Mouse (Mus musculus) hindbrain, postnatal 0 days (tissue): ENCODE results near the gene Emg1. TPM values are rescaled to one million over a fixed set of nuclear protein-coding genes. Genes with fewer than 3 reads are reported as not detected.
A peak's percentile ranks its signal among the peaks of the same experiment; 100 is the strongest.
"Not testable (repeated sequence)": the region's sequence is repeated elsewhere in the genome, so short reads cannot be mapped to it uniquely, and the experiment has no call there.

Experiments used
- ATAC-seq: fragments of 200-750 bp; cut with Nextera tagmentation; 2 replicates; pipeline ENCODE4 v1.8.0; 2017; ENCODE audit warnings: mild to moderate bottlenecking, moderate TSS enrichment, moderate library complexity
- DNase-seq: peaks from one replicate; pipeline ENCODE4 v3.0.0-alpha.2; 2015; ENCODE audit warnings: low spot score
- H3K27ac ChIP-seq: fragments of 300-500 bp; sonication (generic); 2 replicates; pipeline ENCODE4 v1.5.1; 2014; ENCODE audit warnings: mild to moderate bottlenecking
- H3K27me3 ChIP-seq: fragments of 300-500 bp; sonication (generic); 2 replicates; pipeline ENCODE4 v1.6.1; 2014; ENCODE audit warnings: low read length, mixed read lengths; ENCODE audit not compliant: insufficient read depth
- H3K36me3 ChIP-seq: fragments of 300-500 bp; sonication (generic); 2 replicates; pipeline ENCODE4 v1.6.1; 2014; ENCODE audit warnings: low read length, mixed read lengths; ENCODE audit not compliant: insufficient read depth
- H3K4me1 ChIP-seq: fragments of 300-500 bp; sonication (generic); 2 replicates; pipeline ENCODE4 v1.6.1; 2014; ENCODE audit warnings: antibody characterized with exemption, low read length, mixed read lengths; ENCODE audit not compliant: insufficient read depth
- H3K4me2 ChIP-seq: fragments of 300-500 bp; sonication (generic); 2 replicates; pipeline ENCODE4 v1.6.1; 2014; ENCODE audit warnings: low read depth, mild to moderate bottlenecking, low read length, moderate library complexity, mixed read lengths
- H3K4me3 ChIP-seq: fragments of 300-500 bp; sonication (generic); 2 replicates; pipeline ENCODE4 v1.5.1; 2014; ENCODE audit warnings: low read length
- H3K9ac ChIP-seq: fragments of 300-500 bp; sonication (generic); replicated peaks from 2 replicates; pipeline ENCODE4 v1.6.1; 2014; ENCODE audit warnings: mild to moderate bottlenecking, low read length, moderate library complexity, mixed read lengths
- H3K9me3 ChIP-seq: fragments of 300-500 bp; sonication (generic); 2 replicates; pipeline ENCODE4 v1.6.1; 2016; ENCODE audit warnings: low read length, mixed read lengths
- CTCF ChIP-seq: IDR thresholded peaks from 2 replicates; pipeline ENCODE4 v1.5.1; 2016; ENCODE audit warnings: antibody characterized with exemption, control low read depth, low read depth
- WGBS: fragments of 180-500 bp; shearing (Covaris S2); extraction: QIAGEN DNeasy Blood & Tissue Kit; methylation state at CpG from one replicate; pipeline ENCODE4 v1.1.7; 2014; 5-methylcytosine and 5-hydroxymethylcytosine counted together
- polyA plus RNA-seq: library from polyadenylated mRNA; unstranded; fragments of >200 nt; fragmentation: Nextera tagmentation; extraction: Ambion mirVana; gene quantifications from 2 replicates; pipeline ENCODE4 v1.2.1, GENCODE M21; 2015
- total RNA-seq: library from RNA; depleted of rRNA; stranded (reverse); fragments of >200 nt; gene quantifications from 2 replicates; pipeline ENCODE4 v1.2.3, GENCODE M21; 2014

The Emg1 gene
- total and polyA plus RNA-seq, 2 experiments from 2014 or later: 100 to 102 TPM

- no peak for TF ChIP-seq CTCF
- Histone ChIP-seq H3K36me3 (no peaks in the 10 kb centered on the region), H3K27ac (no peak overlapping the region), H3K4me2 (no peak overlapping the region), H3K4me3 (no peak overlapping the region), H3K27me3 (no peaks in the 10 kb centered on the region), H3K9me3 (no peaks in the 10 kb centered on the region), H3K4me1 (no peaks in the 10 kb centered on the region), H3K9ac (no peak overlapping the region)
- WGBS: 99% methylated on average over 3 of the region's 3 CpGs
- DNase-seq (no peak), ATAC-seq (no peak)
Observed at GRCm38 (mm10) chr6:124689011-124689410, 23.0 kb downstream of the Emg1 start.

GRCm38 (mm10) chr6:124688151-124688758 lies 23.7 kb downstream of the Emg1 start:
- Histone ChIP-seq H3K36me3 (no peaks in the 10 kb centered on the region), H3K4me3 (no peak overlapping the region), H3K9me3 (no peaks in the 10 kb centered on the region), H3K4me1 (no peaks in the 10 kb centered on the region), H3K27me3 (no peaks in the 10 kb centered on the region), H3K27ac (no peak overlapping the region), H3K4me2 (no peak overlapping the region), H3K9ac (no peak overlapping the region)
- TF ChIP-seq CTCF: no peak
- ATAC-seq (no peak), DNase-seq (no peak)
- WGBS: 86% methylated on average over 8 of the region's 8 CpGs

GRCm38 (mm10) chr6:124686644-124687043 lies 25.3 kb downstream of the Emg1 start:
- 69% methylated on average over 1 of the region's 1 CpGs for WGBS
- H3K27me3 ChIP-seq, H3K36me3 ChIP-seq, H3K27ac ChIP-seq, H3K9me3 ChIP-seq, H3K4me1 ChIP-seq, ATAC-seq, H3K4me3 ChIP-seq, H3K9ac ChIP-seq, H3K4me2 ChIP-seq, DNase-seq: not testable (repeated sequence)
- peak; percentile 22; the same call in 1 of the 2 replicates for TF ChIP-seq CTCF

GRCm38 (mm10) chr6:124685606-124686386 lies 26.2 kb downstream of the Emg1 start:
- no peak for TF ChIP-seq CTCF

GRCm38 (mm10) chr6:124683591-124684417 lies 28.2 kb downstream of the Emg1 start:
- ATAC-seq: no peak
- TF ChIP-seq CTCF: no peak
- Histone ChIP-seq H3K9me3 (no peaks in the 10 kb centered on the region), H3K27ac (no peak overlapping the region), H3K4me3 (no peak overlapping the region), H3K4me1 (no peaks in the 10 kb centered on the region), H3K4me2 (no peak overlapping the region), H3K27me3 (no peaks in the 10 kb centered on the region), H3K9ac (no peak overlapping the region), H3K36me3 (no peaks in the 10 kb centered on the region)
- 88% methylated on average over 14 of the region's 14 CpGs for WGBS
- no peak for DNase-seq

More at GRCm38 (mm10) chr6:124685606-124686386, 26.2 kb downstream of the Emg1 start:
- H3K9ac ChIP-seq: no peak overlapping the region
- ATAC-seq (no peak), DNase-seq (no peak)
- no peaks in the 10 kb centered on the region for H3K27me3 ChIP-seq
- H3K9me3 ChIP-seq: no peaks in the 10 kb centered on the region
- no peak overlapping the region for H3K4me2 ChIP-seq
- no peak overlapping the region for H3K4me3 ChIP-seq
- 90% methylated on average over 12 of the region's 12 CpGs for WGBS
- no peaks in the 10 kb centered on the region for H3K36me3 ChIP-seq
- H3K27ac ChIP-seq: no peak overlapping the region
- no peaks in the 10 kb centered on the region for H3K4me1 ChIP-seq

- not testable (repeated sequence) for ATAC-seq
- WGBS: 52% methylated on average over 6 of the region's 6 CpGs
Observed at GRCm38 (mm10) chr6:124682291-124682690, 29.7 kb downstream of the Emg1 start.

More at GRCm38 (mm10) chr6:124682291-124682690, 29.7 kb downstream of the Emg1 start:
- H3K9ac ChIP-seq, H3K27ac ChIP-seq, H3K4me1 ChIP-seq, H3K4me3 ChIP-seq, H3K4me2 ChIP-seq, H3K36me3 ChIP-seq, H3K27me3 ChIP-seq, DNase-seq, H3K9me3 ChIP-seq: not testable (repeated sequence)
